Comparison of ENCODE assay signal across 17 mouse cellular contexts in the genomic region with DNA sequence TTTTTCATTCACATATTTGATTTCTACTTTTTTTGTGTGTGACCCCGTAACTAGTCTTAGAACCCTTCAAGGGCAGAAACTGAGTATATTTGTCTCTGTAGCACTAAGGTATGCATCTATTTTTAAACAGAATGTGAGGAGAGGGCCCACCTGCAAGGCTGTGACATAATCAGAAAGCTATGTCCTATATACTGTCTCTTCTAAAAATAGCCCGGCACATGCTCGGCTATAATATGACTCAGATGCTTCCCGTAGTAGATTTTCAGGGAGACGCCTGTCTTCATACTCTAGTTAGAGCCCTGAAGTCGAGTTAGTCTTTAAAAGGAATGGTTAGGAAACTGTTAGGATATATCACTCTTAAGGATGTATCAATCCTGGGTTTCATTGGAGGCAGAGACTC.
DNase-seq lines count a peak whose midpoint lies in the region; ATAC-seq and TF ChIP-seq lines count a peak whose summit lies in the region.
"Had no signal": no experiment of that assay in that cellular context is flagged by ENCODE, and none has a peak within 500 bp of the region (broad histone marks: within the 10 kb centered on the region; RNA-seq: fewer than 3 reads in every experiment).

No protein-coding gene starts in this region.

- H3K9ac ChIP-seq in heart, postnatal 0 days (replicated peaks; ENCODE audit: low read depth, low read length): no peak overlapping the region
- H3K9ac ChIP-seq in limb, embryonic 14.5 days (ENCODE audit: low read depth, low read length, severe bottlenecking): no peak overlapping the region
- H3K9ac ChIP-seq: forebrain, embryonic 12.5 days; hindbrain, embryonic 14.5 days; midbrain, embryonic 12.5 days had no signal

- H3K9me3 ChIP-seq in heart, postnatal 0 days (replicated peaks; ENCODE audit: control insufficient read depth, low read length): no peaks in the 10 kb centered on the region
- H3K9me3 ChIP-seq in limb, embryonic 14.5 days (ENCODE audit: control insufficient read depth, low read length): no peaks in the 10 kb centered on the region
- H3K9me3 ChIP-seq: forebrain, embryonic 12.5 days; midbrain, embryonic 12.5 days had no signal

- H3K27me3 ChIP-seq in heart, postnatal 0 days (ENCODE audit: control insufficient read depth, insufficient read depth, low read length): no peaks in the 10 kb centered on the region
- H3K27me3 ChIP-seq in limb, embryonic 14.5 days (ENCODE audit: control insufficient read depth, insufficient read depth, low read length): no peaks in the 10 kb centered on the region
- H3K27me3 ChIP-seq: forebrain, embryonic 12.5 days; midbrain, embryonic 12.5 days had no signal

- WGBS in heart, postnatal 0 days: 13% methylated on average over 6 of the region's 6 CpGs
- 25% methylated on average over 6 of the region's 6 CpGs for WGBS in limb, embryonic 14.5 days

- TF ChIP-seq CTCF in heart, postnatal 0 days (IDR thresholded peaks at IDR 0.05; ENCODE audit: low read depth): no peak

- peak overlapping the region; percentile 63 for H3K27ac ChIP-seq in heart, postnatal 0 days (ENCODE audit: low read depth)
- H3K27ac ChIP-seq in limb, embryonic 14.5 days (replicated peaks; ENCODE audit: low read depth, low read length): peak overlapping the region; percentile 53
- H3K27ac ChIP-seq: forebrain, embryonic 12.5 days; hindbrain, embryonic 14.5 days; midbrain, embryonic 12.5 days had no signal

- no peak overlapping the region for H3K4me3 ChIP-seq in heart, postnatal 0 days (ENCODE audit: low read depth, low read length)
- no peak overlapping the region for H3K4me3 ChIP-seq in limb, embryonic 14.5 days (replicated peaks; ENCODE audit: low read length)
- H3K4me3 ChIP-seq: forebrain, embryonic 12.5 days; midbrain, embryonic 12.5 days had no signal

- peak overlapping the region; percentile 5; the same call in 1 of the 2 replicates for H3K4me2 ChIP-seq in heart, postnatal 0 days (ENCODE audit: low read depth, low read length)
- H3K4me2 ChIP-seq in limb, embryonic 14.5 days (replicated peaks; ENCODE audit: low read depth, low read length, severe bottlenecking): no peak overlapping the region
- H3K4me2 ChIP-seq: forebrain, embryonic 12.5 days; hindbrain, embryonic 14.5 days; liver, embryonic 11.5 days; midbrain, embryonic 12.5 days had no signal

- DNase-seq in frontal cortex, postnatal 14 days (ENCODE audit: low spot score in 2 of 2): no peak
- DNase-seq in heart, postnatal 0 days (ENCODE audit: low spot score): peak; percentile 51
- DNase-seq in heart, adult 8-10 months (ENCODE audit: low spot score): no peak
- DNase-seq in 3T3-L1 (ENCODE audit: low read depth, low spot score): peak; percentile 87
- peak; percentile 73 for DNase-seq in limb, embryonic 14.5 days (ENCODE audit: low spot score)
- DNase-seq in ovary, postnatal 14 days (ENCODE audit: low spot score): no peak
- no peak for DNase-seq in thymus, postnatal 36 days
- DNase-seq: adrenal gland, adult 8-10 months; cerebellum, adult 9-10 months; gastrocnemius, postnatal 14 days; kidney, adult 9 months; right cerebral cortex, postnatal 14 days had no signal

- H3K4me1 ChIP-seq in heart, postnatal 0 days (ENCODE audit: control insufficient read depth, insufficient read depth): peaks cover 26% of the 10 kb centered on the region
- peaks cover 16% of the 10 kb centered on the region for H3K4me1 ChIP-seq in limb, embryonic 14.5 days (ENCODE audit: control insufficient read depth, insufficient read depth, low read length)
- H3K4me1 ChIP-seq: forebrain, embryonic 12.5 days; midbrain, embryonic 12.5 days had no signal

- no peak for TF ChIP-seq POLR2A in limb, embryonic 14.5 days (IDR thresholded peaks at IDR 0.05; ENCODE audit: borderline replicate concordance, extremely low read depth, insufficient read depth, insufficient read length)

- no peaks in the 10 kb centered on the region for H3K36me3 ChIP-seq in heart, postnatal 0 days (replicated peaks; ENCODE audit: control insufficient read depth, insufficient read depth, low read length)
- H3K36me3 ChIP-seq in limb, embryonic 14.5 days (ENCODE audit: control insufficient read depth, insufficient read depth, low read length): no peaks in the 10 kb centered on the region
- H3K36me3 ChIP-seq: forebrain, embryonic 12.5 days; midbrain, embryonic 12.5 days had no signal

- no peak; the same call in 1 of the 2 replicates for TF ChIP-seq EP300 in heart, postnatal 0 days (IDR thresholded peaks at IDR 0.05; ENCODE audit: low read depth)

- ATAC-seq in frontal cortex, adult (ENCODE audit: low TSS enrichment): peak; percentile 65
- ATAC-seq in heart, postnatal 0 days (ENCODE audit: insufficient read depth, low read depth): peak; percentile 66
- peak; percentile 86 for ATAC-seq in limb, embryonic 14.5 days (ENCODE audit: low FRiP score, low read depth)

Comparison
In these comparisons a context has a peak if more than half of its experiments do, and no peak if none do; other contexts are left out.
1. DNase-seq: peak in heart, postnatal 0 days (single experiment), 3T3-L1 (single experiment) and limb, embryonic 14.5 days (single experiment); none in frontal cortex, postnatal 14 days (0 of 2), heart, adult 8-10 months (single experiment), ovary, postnatal 14 days (single experiment) and thymus, postnatal 36 days (0 of 2).
2. Peak in every context shown above with its lines, with median percentiles within 50 percentile points of each other: ATAC-seq.